Mouse (Mus musculus): ENCODE results near the gene Gm37240. TPM values are rescaled to one million over a fixed set of nuclear protein-coding genes. Genes with fewer than 3 reads are reported as not detected.

The Gm37240 gene
- polyA plus RNA-seq, 1 experiment from 2014 or later = 0.43 TPM

DNA sequence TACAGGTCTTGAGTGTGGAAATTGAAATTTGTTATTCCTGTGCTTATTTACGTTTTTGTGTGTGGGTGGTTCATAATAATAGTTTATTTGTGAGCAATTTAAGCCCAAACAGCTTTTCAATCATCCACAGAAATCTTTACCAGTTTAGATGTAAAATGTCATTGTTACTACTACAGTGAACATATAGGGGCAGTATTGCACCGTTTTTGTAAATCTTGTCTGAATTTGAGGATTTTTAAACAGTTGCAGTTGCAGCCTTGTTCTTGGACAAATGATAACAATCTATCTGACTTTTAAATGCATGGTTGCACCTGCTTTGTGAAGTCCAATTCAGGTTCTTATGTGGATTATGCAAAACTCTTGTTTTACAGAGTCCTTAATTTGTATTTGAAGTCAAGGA, 951.1 kb downstream of the Gm37240 start:
- H3K4me2 ChIP-seq (ENCODE audit: low read depth, low read length, severe bottlenecking) = no peak overlapping the region
- H3K4me3 ChIP-seq (ENCODE audit: low read depth, low read length) = no peak overlapping the region
- H3K4me1 ChIP-seq (replicated peaks; ENCODE audit: control insufficient read depth, insufficient read depth, low read length) = 0 out of 2 replicates have a peak, but pooled peaks cover 3% of the 10 kb centered on the region
- no peaks in the 10 kb centered on the region for H3K9me3 ChIP-seq (ENCODE audit: control insufficient read depth, low read length)
- no peaks in the 10 kb centered on the region for H3K27me3 ChIP-seq (ENCODE audit: control insufficient read depth, insufficient read depth, low read length)
- WGBS = 65% methylated on average over 2 of the region's 2 CpGs
- no peak for DNase-seq (ENCODE audit: low spot score)
- H3K36me3 ChIP-seq (ENCODE audit: control insufficient read depth, insufficient read depth, low read length) = no peaks in the 10 kb centered on the region
- H3K9ac ChIP-seq (ENCODE audit: low read length) = no peak overlapping the region
- H3K27ac ChIP-seq (ENCODE audit: low read depth, low read length) = no peak overlapping the region
- no peak for ATAC-seq (replicated peaks; ENCODE audit: low FRiP score)

DNA sequence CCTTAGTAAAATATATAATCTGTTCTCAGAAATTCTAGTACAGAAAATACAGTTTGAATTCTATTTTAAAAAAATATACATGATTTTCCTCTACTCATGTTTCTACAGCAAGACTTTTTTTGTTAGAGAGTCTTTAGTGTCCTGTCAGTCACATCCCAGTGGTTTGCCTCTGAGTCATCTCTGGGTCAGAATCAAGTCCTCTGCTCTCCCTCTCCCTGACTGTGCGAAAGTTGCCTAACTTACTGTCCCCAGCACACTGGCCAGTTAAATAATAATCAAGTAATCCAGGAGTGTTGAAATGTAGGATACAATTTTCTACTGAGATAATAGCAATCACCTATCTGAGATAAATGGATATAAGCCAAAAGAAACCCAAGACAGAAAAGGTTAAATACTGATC, 951.6 kb downstream of the Gm37240 start:
- Histone ChIP-seq H3K9me3 (ENCODE audit: control insufficient read depth, low read length) (no peaks in the 10 kb centered on the region), H3K4me3 (ENCODE audit: low read depth, low read length) (no peak overlapping the region), H3K9ac (ENCODE audit: low read length) (no peak overlapping the region), H3K27me3 (ENCODE audit: control insufficient read depth, insufficient read depth, low read length) (no peaks in the 10 kb centered on the region), H3K27ac (ENCODE audit: low read depth, low read length) (no peak overlapping the region), H3K4me2 (ENCODE audit: low read depth, low read length, severe bottlenecking) (no peak overlapping the region), H3K36me3 (ENCODE audit: control insufficient read depth, insufficient read depth, low read length) (no peaks in the 10 kb centered on the region), H3K4me1 (replicated peaks; ENCODE audit: control insufficient read depth, insufficient read depth, low read length) (0 out of 2 replicates have a peak, but pooled peaks cover 3% of the 10 kb centered on the region)
- WGBS = 82% methylated on average over 1 of the region's 1 CpGs
- ATAC-seq (replicated peaks; ENCODE audit: low FRiP score) = no peak
- DNase-seq (ENCODE audit: low spot score) = no peak

GRCm38 (mm10) chr3:84930683-84931082, 956.6 kb downstream of the Gm37240 start:
- Histone ChIP-seq H3K36me3 (ENCODE audit: control insufficient read depth, insufficient read depth, low read length) (no peaks in the 10 kb centered on the region), H3K4me1 (replicated peaks; ENCODE audit: control insufficient read depth, insufficient read depth, low read length) (no peaks in the 10 kb centered on the region; the same call in 1 of the 2 replicates), H3K27me3 (ENCODE audit: control insufficient read depth, insufficient read depth, low read length) (no peaks in the 10 kb centered on the region), H3K27ac (ENCODE audit: low read depth, low read length) (no peak overlapping the region), H3K9ac (ENCODE audit: low read length) (no peak overlapping the region), H3K4me2 (ENCODE audit: low read depth, low read length, severe bottlenecking) (no peak overlapping the region), H3K9me3 (ENCODE audit: control insufficient read depth, low read length) (no peaks in the 10 kb centered on the region), H3K4me3 (ENCODE audit: low read depth, low read length) (no peak overlapping the region)
- DNase-seq (ENCODE audit: low spot score) = no peak
- WGBS = 96% methylated on average over 3 of the region's 3 CpGs
- no peak for ATAC-seq (replicated peaks; ENCODE audit: low FRiP score)

DNA sequence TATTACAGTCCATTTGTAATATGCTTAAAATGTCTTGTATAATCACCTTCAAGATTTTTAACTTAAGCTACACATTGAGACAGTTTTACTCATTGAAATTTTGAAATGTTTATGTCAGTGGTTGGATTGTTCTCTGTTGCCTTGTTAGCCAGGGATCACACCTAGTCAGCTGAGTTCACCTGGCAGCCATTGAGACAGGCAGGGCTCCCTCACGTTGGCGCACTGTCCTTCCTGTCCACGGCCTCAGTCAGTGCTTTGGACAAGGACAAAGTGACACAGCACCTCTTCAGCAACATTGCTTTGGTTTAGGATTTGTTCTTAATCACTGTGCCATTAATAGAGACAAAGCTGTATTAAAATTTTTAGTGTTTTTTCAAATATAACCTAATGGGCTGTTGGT, 958.1 kb downstream of the Gm37240 start:
- Histone ChIP-seq H3K4me3 (ENCODE audit: low read depth, low read length) (no peak overlapping the region), H3K27me3 (ENCODE audit: control insufficient read depth, insufficient read depth, low read length) (no peaks in the 10 kb centered on the region), H3K4me2 (ENCODE audit: low read depth, low read length, severe bottlenecking) (no peak overlapping the region), H3K9ac (ENCODE audit: low read length) (no peak overlapping the region), H3K36me3 (ENCODE audit: control insufficient read depth, insufficient read depth, low read length) (no peaks in the 10 kb centered on the region), H3K4me1 (replicated peaks; ENCODE audit: control insufficient read depth, insufficient read depth, low read length) (no peaks in the 10 kb centered on the region; the same call in 1 of the 2 replicates), H3K9me3 (ENCODE audit: control insufficient read depth, low read length) (no peaks in the 10 kb centered on the region), H3K27ac (ENCODE audit: low read depth, low read length) (no peak overlapping the region)
- no peak for DNase-seq (ENCODE audit: low spot score)
- 90% methylated on average over 3 of the region's 3 CpGs for WGBS
- ATAC-seq (replicated peaks; ENCODE audit: low FRiP score) = no peak

GRCm38 (mm10) chr3:84927901-84928300, 959.4 kb downstream of the Gm37240 start:
- no peak overlapping the region for H3K9ac ChIP-seq (ENCODE audit: low read length)
- no peaks in the 10 kb centered on the region for H3K9me3 ChIP-seq (ENCODE audit: control insufficient read depth, low read length)
- H3K27ac ChIP-seq (ENCODE audit: low read depth, low read length) = no peak overlapping the region
- H3K4me1 ChIP-seq (replicated peaks; ENCODE audit: control insufficient read depth, insufficient read depth, low read length) = no peaks in the 10 kb centered on the region; the same call in 1 of the 2 replicates
- ATAC-seq (replicated peaks; ENCODE audit: low FRiP score) (no peak), DNase-seq (ENCODE audit: low spot score) (no peak)
- H3K4me3 ChIP-seq (ENCODE audit: low read depth, low read length) = no peak overlapping the region
- H3K4me2 ChIP-seq (ENCODE audit: low read depth, low read length, severe bottlenecking) = no peak overlapping the region
- H3K27me3 ChIP-seq (ENCODE audit: control insufficient read depth, insufficient read depth, low read length) = no peaks in the 10 kb centered on the region
- 95% methylated on average over 2 of the region's 2 CpGs for whole genome bisulfite sequencing
- no peaks in the 10 kb centered on the region for H3K36me3 ChIP-seq (ENCODE audit: control insufficient read depth, insufficient read depth, low read length)

DNA sequence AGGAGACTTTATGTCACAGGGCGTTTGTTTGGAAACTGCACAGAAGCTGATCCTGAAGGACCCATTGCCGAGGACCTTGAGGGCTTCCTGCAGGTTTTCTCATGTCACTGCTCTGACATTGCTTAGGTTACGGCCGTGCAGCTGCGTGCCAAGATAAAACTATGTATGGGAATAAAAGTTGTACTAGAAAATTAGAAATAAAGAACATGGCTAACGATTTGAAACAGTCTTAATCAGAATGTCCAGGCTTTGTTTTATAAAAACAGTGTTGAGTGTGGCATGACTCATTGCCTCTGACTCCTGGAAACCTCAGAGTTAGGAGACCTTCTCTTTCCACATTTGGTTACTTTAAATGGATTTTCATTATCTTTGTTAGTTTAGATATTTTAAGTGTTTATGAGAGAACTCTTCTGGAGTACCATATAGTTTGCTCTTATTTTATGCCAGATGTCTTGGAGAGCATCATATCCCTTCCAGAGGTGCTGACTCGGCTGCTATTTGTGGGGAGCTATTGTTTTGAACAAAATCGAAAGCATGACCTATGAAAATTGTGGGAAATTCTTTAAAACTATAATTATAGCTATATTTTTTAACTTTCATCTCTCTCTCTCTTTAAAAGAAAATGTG, 960.0 kb downstream of the Gm37240 start:
- 84% methylated on average over 8 of the region's 8 CpGs for WGBS
- Histone ChIP-seq H3K36me3 (ENCODE audit: control insufficient read depth, insufficient read depth, low read length) (no peaks in the 10 kb centered on the region), H3K4me1 (replicated peaks; ENCODE audit: control insufficient read depth, insufficient read depth, low read length) (no peaks in the 10 kb centered on the region; the same call in 1 of the 2 replicates), H3K4me3 (ENCODE audit: low read depth, low read length) (no peak overlapping the region), H3K27ac (ENCODE audit: low read depth, low read length) (no peak overlapping the region), H3K9me3 (ENCODE audit: control insufficient read depth, low read length) (no peaks in the 10 kb centered on the region), H3K4me2 (ENCODE audit: low read depth, low read length, severe bottlenecking) (no peak overlapping the region), H3K9ac (ENCODE audit: low read length) (no peak overlapping the region), H3K27me3 (ENCODE audit: control insufficient read depth, insufficient read depth, low read length) (no peaks in the 10 kb centered on the region)
- DNase-seq (ENCODE audit: low spot score) (no peak), ATAC-seq (replicated peaks; ENCODE audit: low FRiP score) (no peak)

- H3K27ac ChIP-seq (ENCODE audit: low read depth, low read length) = no peak overlapping the region
- 97% methylated on average over 5 of the region's 5 CpGs for WGBS
Observed at GRCm38 (mm10) chr3:84926140-84926539, 961.2 kb downstream of the Gm37240 start.

GRCm38 (mm10) chr3:84925229-84925628, 962.1 kb downstream of the Gm37240 start:
- Histone ChIP-seq H3K4me1 (replicated peaks; ENCODE audit: control insufficient read depth, insufficient read depth, low read length) (no peaks in the 10 kb centered on the region; the same call in 1 of the 2 replicates), H3K27ac (ENCODE audit: low read depth, low read length) (no peak overlapping the region), H3K9me3 (ENCODE audit: control insufficient read depth, low read length) (no peaks in the 10 kb centered on the region), H3K4me3 (ENCODE audit: low read depth, low read length) (no peak overlapping the region), H3K27me3 (ENCODE audit: control insufficient read depth, insufficient read depth, low read length) (no peaks in the 10 kb centered on the region), H3K9ac (ENCODE audit: low read length) (no peak overlapping the region), H3K36me3 (ENCODE audit: control insufficient read depth, insufficient read depth, low read length) (no peaks in the 10 kb centered on the region), H3K4me2 (ENCODE audit: low read depth, low read length, severe bottlenecking) (no peak overlapping the region)
- 75% methylated on average over 4 of the region's 4 CpGs for WGBS
- no peak for ATAC-seq (replicated peaks; ENCODE audit: low FRiP score)
- no peak for DNase-seq (ENCODE audit: low spot score)

More at GRCm38 (mm10) chr3:84926140-84926539, 961.2 kb downstream of the Gm37240 start:
- ATAC-seq (replicated peaks; ENCODE audit: low FRiP score) = no peak
- no peaks in the 10 kb centered on the region; the same call in 1 of the 2 replicates for H3K4me1 ChIP-seq (replicated peaks; ENCODE audit: control insufficient read depth, insufficient read depth, low read length)
- H3K4me2 ChIP-seq (ENCODE audit: low read depth, low read length, severe bottlenecking) = no peak overlapping the region
- no peak overlapping the region for H3K4me3 ChIP-seq (ENCODE audit: low read depth, low read length)
- no peak overlapping the region for H3K9ac ChIP-seq (ENCODE audit: low read length)
- H3K9me3 ChIP-seq (ENCODE audit: control insufficient read depth, low read length) = no peaks in the 10 kb centered on the region
- no peaks in the 10 kb centered on the region for H3K27me3 ChIP-seq (ENCODE audit: control insufficient read depth, insufficient read depth, low read length)
- DNase-seq (ENCODE audit: low spot score) = no peak
- no peaks in the 10 kb centered on the region for H3K36me3 ChIP-seq (ENCODE audit: control insufficient read depth, insufficient read depth, low read length)

DNA sequence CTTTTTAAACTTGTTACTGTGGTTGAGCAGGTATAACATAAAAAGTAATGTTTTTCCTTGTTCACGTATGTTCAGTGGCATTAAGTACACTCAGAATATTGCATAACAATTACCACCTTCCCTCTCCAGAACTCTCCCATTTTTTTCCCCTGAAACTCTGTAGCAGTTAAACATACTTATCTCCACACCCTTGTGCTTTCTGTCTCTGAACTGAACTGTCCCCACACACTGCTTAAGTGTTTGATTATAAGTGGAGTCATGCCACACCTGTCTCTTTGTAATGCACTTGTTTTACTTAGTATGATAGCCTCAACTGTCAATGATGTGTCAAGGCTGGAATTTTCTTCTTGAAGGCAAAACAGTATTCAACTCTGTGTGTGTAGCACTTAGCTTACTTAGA, 963.6 kb downstream of the Gm37240 start:
- Histone ChIP-seq H3K36me3 (ENCODE audit: control insufficient read depth, insufficient read depth, low read length) (no peaks in the 10 kb centered on the region), H3K4me3 (ENCODE audit: low read depth, low read length) (no peak overlapping the region), H3K4me1 (replicated peaks; ENCODE audit: control insufficient read depth, insufficient read depth, low read length) (no peaks in the 10 kb centered on the region; the same call in 1 of the 2 replicates), H3K4me2 (ENCODE audit: low read depth, low read length, severe bottlenecking) (no peak overlapping the region), H3K9ac (ENCODE audit: low read length) (no peak overlapping the region), H3K9me3 (ENCODE audit: control insufficient read depth, low read length) (no peaks in the 10 kb centered on the region), H3K27ac (ENCODE audit: low read depth, low read length) (no peak overlapping the region), H3K27me3 (ENCODE audit: control insufficient read depth, insufficient read depth, low read length) (no peaks in the 10 kb centered on the region)
- ATAC-seq (replicated peaks; ENCODE audit: low FRiP score) = no peak
- 89% methylated on average over 1 of the region's 1 CpGs for WGBS
- no peak for DNase-seq (ENCODE audit: low spot score)

All from forebrain, embryonic 11.5 days (tissue).